Mouse (Mus musculus) bone marrow macrophage, adult 2 months (primary cell): ENCODE measurements around the gene Akr1c19.

Experiments used
- CTCF ChIP-seq: IDR thresholded peaks from 2 replicates; pipeline ENCODE4 v1.5.1; 2012; ENCODE audit warnings: low read depth, mild to moderate bottlenecking, low read length, moderate library complexity
- POLR2A ChIP-seq: IDR thresholded peaks from 2 replicates; pipeline ENCODE4 v1.6.1; 2012; ENCODE audit warnings: mild to moderate bottlenecking, low read depth, low read length, borderline replicate concordance

- TF ChIP-seq CTCF (no peak), POLR2A (no peak)
Measured at GRCm38 (mm10) chr13:4244861-4245559, 16.5 kb downstream of the Akr1c19 start.
